In the genomic region with DNA sequence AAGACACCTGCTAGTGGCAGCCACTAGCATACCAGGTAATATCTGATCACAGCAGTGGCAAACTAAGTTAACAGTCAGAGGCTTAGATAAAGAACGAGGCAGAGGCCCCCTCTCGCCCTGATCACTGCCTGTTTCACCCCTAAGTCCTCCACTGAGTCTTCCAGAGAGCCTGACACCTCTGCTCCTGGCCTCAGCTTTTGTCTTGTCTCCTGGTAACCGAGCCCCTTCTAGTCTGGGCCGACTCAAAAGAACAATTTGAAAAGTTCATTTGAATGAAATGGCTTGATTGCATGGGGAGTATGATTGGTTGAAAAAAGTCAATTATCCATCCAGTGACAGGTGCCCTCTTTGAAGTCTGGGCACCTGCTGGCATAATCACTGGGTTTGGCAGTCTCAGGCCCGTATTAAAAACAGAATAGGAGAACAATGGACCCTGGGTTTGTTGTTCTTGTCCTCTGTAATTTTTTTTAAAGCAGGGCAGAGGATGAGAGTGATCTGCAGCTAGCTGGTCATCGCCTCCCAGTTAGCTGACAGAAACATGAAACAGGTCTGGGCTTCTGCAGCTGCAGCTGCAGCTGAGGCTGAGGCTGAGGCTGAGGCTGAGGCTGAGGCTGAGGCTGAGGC, we compare ENCODE assay signal across 18 mouse cellular contexts.
DNase-seq lines count a peak whose midpoint lies in the region; ATAC-seq and TF ChIP-seq lines count a peak whose summit lies in the region.
"Had no signal": no experiment of that assay in that cellular context is flagged by ENCODE, and none has a peak within 500 bp of the region (broad histone marks: within the 10 kb centered on the region; RNA-seq: fewer than 3 reads in every experiment).

No protein-coding gene starts in this region.

- H3K9me3 ChIP-seq in hindbrain, embryonic 11.5 days (ENCODE audit: control insufficient read depth, low read length) = no peaks in the 10 kb centered on the region
- H3K9me3 ChIP-seq in hindbrain, embryonic 13.5 days = no peaks in the 10 kb centered on the region
- H3K9me3 ChIP-seq in forebrain, embryonic 11.5 days (ENCODE audit: control insufficient read depth, low read length) = no peaks in the 10 kb centered on the region
- H3K9me3 ChIP-seq in limb, embryonic 10.5 days (replicated peaks) = no peaks in the 10 kb centered on the region
- H3K9me3 ChIP-seq: G1E; limb, embryonic 15.5 days had no signal

- no peak overlapping the region for H3K4me2 ChIP-seq in hindbrain, embryonic 11.5 days (replicated peaks; ENCODE audit: low read depth, low read length)
- no peak overlapping the region for H3K4me2 ChIP-seq in hindbrain, embryonic 13.5 days
- H3K4me2 ChIP-seq in forebrain, embryonic 11.5 days (ENCODE audit: low read depth, low read length, severe bottlenecking) = no peak overlapping the region
- H3K4me2 ChIP-seq: heart, embryonic 11.5 days; limb, embryonic 15.5 days had no signal

- H3K4me1 ChIP-seq in hindbrain, embryonic 11.5 days (replicated peaks; ENCODE audit: control insufficient read depth, insufficient read depth, low read length) = no peaks in the 10 kb centered on the region
- peaks cover 18% of the 10 kb centered on the region for H3K4me1 ChIP-seq in hindbrain, embryonic 13.5 days (replicated peaks)
- H3K4me1 ChIP-seq in forebrain, embryonic 11.5 days (replicated peaks; ENCODE audit: control insufficient read depth, insufficient read depth, low read length) = no peaks in the 10 kb centered on the region; the same call in 1 of the 2 replicates
- peaks cover 22% of the 10 kb centered on the region for H3K4me1 ChIP-seq in limb, embryonic 10.5 days
- H3K4me1 ChIP-seq: limb, embryonic 15.5 days had no signal

- WGBS in hindbrain, embryonic 11.5 days = 15% methylated on average over 6 of the region's 6 CpGs
- 15% methylated on average over 6 of the region's 6 CpGs for WGBS in hindbrain, embryonic 13.5 days
- 5% methylated on average over 6 of the region's 6 CpGs for WGBS in forebrain, embryonic 11.5 days
- WGBS in limb, embryonic 10.5 days = 40% methylated on average over 6 of the region's 6 CpGs

- H3K27ac ChIP-seq in hindbrain, embryonic 11.5 days (ENCODE audit: low read depth, low read length) = no peak overlapping the region
- H3K27ac ChIP-seq in hindbrain, embryonic 13.5 days = no peak overlapping the region
- peak overlapping the region; percentile 25; the same call in 1 of the 2 replicates for H3K27ac ChIP-seq in forebrain, embryonic 11.5 days (ENCODE audit: low read depth, low read length)
- peak overlapping the region; percentile 61; the same call in 1 of the 2 replicates for H3K27ac ChIP-seq in limb, embryonic 10.5 days
- H3K27ac ChIP-seq in layer of hippocampus, adult 2 months = no peak overlapping the region
- H3K27ac ChIP-seq: limb, embryonic 15.5 days had no signal

- H3K4me3 ChIP-seq in hindbrain, embryonic 11.5 days (ENCODE audit: low read depth, low read length) = no peak overlapping the region
- H3K4me3 ChIP-seq in hindbrain, embryonic 13.5 days = no peak overlapping the region
- H3K4me3 ChIP-seq in forebrain, embryonic 11.5 days (ENCODE audit: low read depth, low read length) = no peak overlapping the region
- H3K4me3 ChIP-seq in limb, embryonic 10.5 days = no peak overlapping the region
- no peak overlapping the region for H3K4me3 ChIP-seq in layer of hippocampus, adult 2 months
- H3K4me3 ChIP-seq: limb, embryonic 15.5 days had no signal

- no peak for TF ChIP-seq CTCF in layer of hippocampus, adult 2 months (conservative IDR thresholded peaks at IDR 0.05)

- DNase-seq in hindbrain, embryonic 11.5 days (ENCODE audit: low spot score) = no peak
- DNase-seq in embryo, embryonic 11 days = peak; percentile 34
- DNase-seq in forebrain, embryonic 11.5 days (ENCODE audit: low spot score) = no peak
- DNase-seq in limb, embryonic 10.5 days (ENCODE audit: low spot score) = no peak
- DNase-seq in yolk sac, embryonic 10.5 days (ENCODE audit: low spot score) = no peak
- DNase-seq in layer of hippocampus, adult 2 months (ENCODE audit: low spot score in 2 of 2) = no peak
- DNase-seq: adrenal gland, postnatal 36 days; cerebellum, adult 2 months; heart, postnatal 10 days; lung, postnatal 10 days; spleen, adult 18-20 months; thymus, postnatal 25 days had no signal

- peak; percentile 14; the same call in 1 of the 2 replicates for ATAC-seq in hindbrain, embryonic 11.5 days (ENCODE audit: low FRiP score)
- no peak for ATAC-seq in hindbrain, embryonic 13.5 days (ENCODE audit: low FRiP score)
- ATAC-seq in forebrain, embryonic 11.5 days (replicated peaks; ENCODE audit: low FRiP score) = peak; percentile 71
- ATAC-seq: hindbrain, embryonic 16.5 days; intestine, embryonic 16.5 days had no signal

- H3K36me3 ChIP-seq in hindbrain, embryonic 11.5 days (ENCODE audit: control insufficient read depth, insufficient read depth, low read length) = no peaks in the 10 kb centered on the region
- H3K36me3 ChIP-seq in hindbrain, embryonic 13.5 days = no peaks in the 10 kb centered on the region
- no peaks in the 10 kb centered on the region for H3K36me3 ChIP-seq in forebrain, embryonic 11.5 days (ENCODE audit: control insufficient read depth, insufficient read depth, low read length)
- H3K36me3 ChIP-seq in limb, embryonic 10.5 days = no peaks in the 10 kb centered on the region
- H3K36me3 ChIP-seq: G1E; limb, embryonic 15.5 days had no signal

- no peak overlapping the region for H3K9ac ChIP-seq in hindbrain, embryonic 11.5 days (ENCODE audit: low read depth, low read length)
- H3K9ac ChIP-seq in hindbrain, embryonic 13.5 days = no peak overlapping the region
- no peak overlapping the region for H3K9ac ChIP-seq in forebrain, embryonic 11.5 days (ENCODE audit: low read length)
- H3K9ac ChIP-seq: limb, embryonic 15.5 days had no signal

- H3K27me3 ChIP-seq in hindbrain, embryonic 11.5 days (ENCODE audit: control insufficient read depth, insufficient read depth, low read length) = no peaks in the 10 kb centered on the region
- no peaks in the 10 kb centered on the region for H3K27me3 ChIP-seq in hindbrain, embryonic 13.5 days
- H3K27me3 ChIP-seq in forebrain, embryonic 11.5 days (ENCODE audit: control insufficient read depth, insufficient read depth, low read length) = no peaks in the 10 kb centered on the region
- H3K27me3 ChIP-seq in limb, embryonic 10.5 days (ENCODE audit: low read depth, poor library complexity, severe bottlenecking) = no peaks in the 10 kb centered on the region
- H3K27me3 ChIP-seq: limb, embryonic 15.5 days had no signal

Comparison
In these comparisons a context has a peak if more than half of its experiments do, and no peak if none do; other contexts are left out.
1. H3K27ac ChIP-seq: peak in forebrain, embryonic 11.5 days (single experiment) and limb, embryonic 10.5 days (single experiment); none in hindbrain, embryonic 11.5 days (single experiment), hindbrain, embryonic 13.5 days (single experiment) and layer of hippocampus, adult 2 months (single experiment).